Mouse (Mus musculus) intestine, postnatal 0 days (tissue): ENCODE measurements around the gene Ttc16. TPM values are rescaled to one million over a fixed set of nuclear protein-coding genes. Genes with fewer than 3 reads are reported as not detected.

ENCODE experiments used
- ATAC-seq: fragments of 200-750 bp; cut with Nextera tagmentation; 2 replicates; pipeline ENCODE4 v1.8.0; 2017; ENCODE audit warnings: mild to moderate bottlenecking, moderate TSS enrichment, moderate library complexity
- H3K27ac ChIP-seq: fragments of 300-500 bp; sonication (generic); 2 replicates; pipeline ENCODE4 v1.5.1; 2014; ENCODE audit warnings: mild to moderate bottlenecking, low read depth, low read length, moderate library complexity
- H3K27me3 ChIP-seq: fragments of 300-500 bp; sonication (generic); replicated peaks from 2 replicates; pipeline ENCODE4 v1.6.1; 2014; ENCODE audit warnings: low read length, mixed read lengths; ENCODE audit not compliant: control insufficient read depth, insufficient read depth
- H3K36me3 ChIP-seq: fragments of 300-500 bp; sonication (generic); 2 replicates; pipeline ENCODE4 v1.6.1; 2014; ENCODE audit warnings: mild to moderate bottlenecking, moderate library complexity; ENCODE audit not compliant: control insufficient read depth, insufficient read depth
- H3K4me1 ChIP-seq: fragments of 300-500 bp; sonication (generic); replicated peaks from 2 replicates; pipeline ENCODE4 v1.6.1; 2014; ENCODE audit warnings: antibody characterized with exemption, low read length, mixed read lengths; ENCODE audit not compliant: control insufficient read depth, insufficient read depth
- H3K4me2 ChIP-seq: fragments of 300-500 bp; sonication (generic); replicated peaks from 2 replicates; pipeline ENCODE4 v1.6.1; 2014; ENCODE audit warnings: low read depth, mild to moderate bottlenecking, moderate library complexity
- H3K4me3 ChIP-seq: fragments of 300-500 bp; sonication (generic); 2 replicates; pipeline ENCODE4 v1.5.1; 2014; ENCODE audit warnings: low read depth, low read length
- H3K9ac ChIP-seq: fragments of 300-500 bp; sonication (generic); 2 replicates; pipeline ENCODE4 v1.6.1; 2014; ENCODE audit warnings: mild to moderate bottlenecking, low read depth, low read length
- H3K9me3 ChIP-seq: fragments of 300-500 bp; sonication (generic); 2 replicates; pipeline ENCODE4 v1.6.1; 2016; ENCODE audit warnings: mixed run types; ENCODE audit not compliant: control insufficient read depth
- CTCF ChIP-seq: sonication (generic); IDR thresholded peaks from 2 replicates; pipeline ENCODE4 v1.5.1; 2016; ENCODE audit warnings: low read depth, mild to moderate bottlenecking, control low read depth, antibody characterized with exemption, moderate library complexity
- WGBS: fragments of 180-500 bp; shearing (Covaris S2); extraction: QIAGEN DNeasy Blood & Tissue Kit; methylation state at CpG from one replicate; pipeline ENCODE4 v1.1.7; 2014; 5-methylcytosine and 5-hydroxymethylcytosine counted together
- polyA plus RNA-seq: library from polyadenylated mRNA; unstranded; fragments of >200 nt; fragmentation: Nextera tagmentation; extraction: Ambion mirVana; gene quantifications from 2 replicates; pipeline ENCODE4 v1.2.1, GENCODE M21; 2015

Ttc16 gene
- polyA plus RNA-seq, 1 experiment from 2014 or later, result 0.04 TPM

DNA sequence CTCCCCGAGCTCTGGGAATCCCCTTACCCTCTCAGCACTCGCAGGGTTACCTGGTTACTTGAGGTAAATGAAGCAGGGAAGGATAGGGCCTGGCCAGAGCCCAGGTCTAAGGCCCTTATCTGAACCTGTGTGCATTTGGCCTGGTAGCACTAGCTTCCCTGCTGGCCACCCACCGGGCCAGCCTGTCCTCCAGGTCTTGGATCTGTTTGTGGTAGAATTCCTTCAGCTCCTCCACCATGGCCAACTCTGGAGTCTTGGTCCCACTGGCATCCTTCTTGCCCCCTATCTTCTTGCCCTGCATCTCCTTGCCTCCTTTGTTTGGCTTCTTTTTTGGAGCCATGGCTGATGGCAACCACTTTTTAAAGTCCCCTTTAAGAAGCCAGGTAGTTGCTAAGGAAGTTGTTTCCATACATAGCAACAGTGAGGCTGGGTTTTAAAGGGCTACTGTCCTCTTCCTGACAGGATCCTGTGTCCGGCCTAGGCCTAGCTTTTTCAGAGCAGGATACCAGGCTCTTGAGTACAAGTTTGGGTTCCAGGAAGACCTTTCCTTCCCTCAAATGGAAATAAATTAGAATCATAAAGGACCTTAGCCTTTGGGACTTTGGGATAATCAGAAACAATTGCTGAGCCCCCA is 8.7 kb upstream of the Ttc16 start, which contains the start of gene Cfap157:
Gene Cfap157, minus strand, starts transcription at position 381 of the 634 bp plus-strand sequence.
- Histone ChIP-seq H3K4me3 (no peak within 1 kb of the TSS), H3K4me2 (no peak within 1 kb of the TSS), H3K27ac (no peak within 1 kb of the TSS), H3K9ac (no peak within 1 kb of the TSS), H3K36me3 (no peaks in the 10 kb centered on the region), H3K4me1 (no peaks in the 10 kb centered on the region), H3K9me3 (no peaks in the 10 kb centered on the region), H3K27me3 (no peaks in the 10 kb centered on the region)
- no peak for ATAC-seq
- 68% methylated on average over 4 of the region's 4 CpGs for WGBS
- no peak for TF ChIP-seq CTCF

- 66% methylated on average over 6 of the region's 6 CpGs for WGBS
- TF ChIP-seq CTCF, result 0 out of 2 replicates have a peak, but pooled peaks have one; percentile 11
Measured at GRCm38 (mm10) chr2:32781710-32782109, 6.3 kb upstream of the Ttc16 start.

DNA sequence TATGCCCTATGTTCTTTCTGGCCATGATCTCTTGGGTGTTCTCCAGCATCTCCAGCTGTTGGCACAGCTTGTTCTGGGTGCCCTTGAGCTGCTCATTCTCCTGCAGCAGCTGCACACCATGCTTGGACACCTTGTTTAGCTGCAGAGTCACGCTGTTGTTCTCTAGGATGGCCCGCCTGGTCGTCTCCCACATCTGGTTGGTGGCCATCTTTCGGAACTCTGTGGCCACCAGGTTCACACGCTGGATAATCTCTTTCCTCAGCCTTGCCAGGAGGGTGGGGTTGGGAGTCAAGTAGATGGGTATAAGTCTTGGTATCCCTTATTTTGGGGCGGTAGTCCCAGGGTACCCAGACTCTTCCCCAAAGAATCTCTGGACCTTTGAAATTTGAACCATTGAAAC is 4.3 kb upstream of the Ttc16 start:
- no peaks in the 10 kb centered on the region for H3K9me3 ChIP-seq
- WGBS, result 95% methylated on average over 6 of the region's 6 CpGs
- H3K9ac ChIP-seq, result no peak overlapping the region
- H3K27me3 ChIP-seq, result no peaks in the 10 kb centered on the region
- H3K4me2 ChIP-seq, result no peak overlapping the region
- H3K4me1 ChIP-seq, result no peaks in the 10 kb centered on the region; the same call in 1 of the 2 replicates
- no peak overlapping the region for H3K4me3 ChIP-seq
- ATAC-seq, result no peak
- no peak overlapping the region for H3K27ac ChIP-seq
- no peak for TF ChIP-seq CTCF
- H3K36me3 ChIP-seq, result no peaks in the 10 kb centered on the region

More at GRCm38 (mm10) chr2:32781710-32782109, 6.3 kb upstream of the Ttc16 start:
- no peak overlapping the region for H3K4me3 ChIP-seq
- no peaks in the 10 kb centered on the region for H3K4me1 ChIP-seq
- ATAC-seq, result no peak
- H3K27ac ChIP-seq, result no peak overlapping the region
- no peaks in the 10 kb centered on the region for H3K36me3 ChIP-seq
- no peaks in the 10 kb centered on the region for H3K27me3 ChIP-seq
- H3K9ac ChIP-seq, result no peak overlapping the region
- no peaks in the 10 kb centered on the region for H3K9me3 ChIP-seq
- no peak overlapping the region for H3K4me2 ChIP-seq

- ATAC-seq, result no peak
- Histone ChIP-seq H3K4me2 (no peak overlapping the region), H3K36me3 (no peaks in the 10 kb centered on the region), H3K9ac (no peak overlapping the region), H3K27ac (no peak overlapping the region), H3K9me3 (no peaks in the 10 kb centered on the region), H3K4me3 (no peak overlapping the region), H3K4me1 (no peaks in the 10 kb centered on the region; the same call in 1 of the 2 replicates), H3K27me3 (no peaks in the 10 kb centered on the region)
- peak; percentile 94 for TF ChIP-seq CTCF
- 27% methylated on average over 8 of the region's 8 CpGs for WGBS
Measured at GRCm38 (mm10) chr2:32779131-32779530, 3.7 kb upstream of the Ttc16 start.

- Histone ChIP-seq H3K4me1 (no peaks in the 10 kb centered on the region; the same call in 1 of the 2 replicates), H3K9ac (no peak overlapping the region), H3K27me3 (no peaks in the 10 kb centered on the region), H3K9me3 (no peaks in the 10 kb centered on the region), H3K4me2 (no peak overlapping the region), H3K4me3 (no peak overlapping the region), H3K36me3 (no peaks in the 10 kb centered on the region), H3K27ac (no peak overlapping the region)
- no peak for ATAC-seq
- TF ChIP-seq CTCF, result no peak
- WGBS, result 91% methylated on average over 6 of the region's 6 CpGs
Measured at GRCm38 (mm10) chr2:32778081-32778480, 2.6 kb upstream of the Ttc16 start.

DNA sequence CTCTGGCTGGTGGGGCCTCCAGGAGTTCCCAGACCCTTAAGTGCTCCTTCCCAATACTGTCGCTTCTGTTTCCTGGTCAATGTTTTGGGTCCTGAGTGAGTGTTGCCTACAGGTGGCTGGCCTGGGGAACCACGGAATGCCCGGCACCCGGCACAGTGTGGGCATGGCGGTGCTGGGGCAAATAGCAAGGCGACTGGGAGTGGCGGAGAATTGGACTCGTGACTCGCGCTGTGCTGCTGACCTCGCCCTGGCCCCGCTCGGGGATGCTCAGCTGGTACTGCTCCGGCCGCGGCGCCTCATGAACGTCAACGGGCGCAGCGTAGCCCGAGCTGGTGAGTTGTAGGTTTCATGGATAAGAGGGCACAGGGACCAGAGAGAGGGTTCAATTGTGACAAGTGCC is 759 bp upstream of the Ttc16 start:
- Histone ChIP-seq H3K4me2 (peak overlapping the region; percentile 80), H3K27ac (no peak overlapping the region), H3K9me3 (no peaks in the 10 kb centered on the region), H3K4me1 (no peaks in the 10 kb centered on the region; the same call in 1 of the 2 replicates), H3K27me3 (no peaks in the 10 kb centered on the region), H3K9ac (peak overlapping the region; percentile 45; the same call in 1 of the 2 replicates), H3K36me3 (no peaks in the 10 kb centered on the region), H3K4me3 (peak overlapping the region; percentile 49)
- no peak for ATAC-seq
- TF ChIP-seq CTCF, result no peak
- WGBS, result 20% methylated on average over 22 of the region's 22 CpGs
